Mouse (Mus musculus) testis, adult 2 months (tissue): ENCODE data around the gene Arpc1b. TPM values are rescaled to one million over a fixed set of nuclear protein-coding genes. Genes with fewer than 3 reads are reported as not detected.
"Not testable (repeated sequence)": the region's sequence is repeated elsewhere in the genome, so short reads cannot be mapped to it uniquely, and the experiment has no call there.

Experiments used
- H3K27ac ChIP-seq: fragments of 200-500 bp; 2 replicates; pipeline ENCODE4 v1.5.1; 2012; ENCODE audit warnings: low read depth, low read length; ENCODE audit not compliant: control insufficient read depth, insufficient read depth
- H3K27me3 ChIP-seq: fragments of 200-500 bp; 2 replicates; pipeline ENCODE4 v1.6.1; 2012; ENCODE audit warnings: mild to moderate bottlenecking, low read length, moderate library complexity; ENCODE audit not compliant: control insufficient read depth, insufficient read depth
- H3K36me3 ChIP-seq: fragments of 200-500 bp; 2 replicates; pipeline ENCODE4 v1.6.1; 2012; ENCODE audit warnings: mild to moderate bottlenecking, low read length; ENCODE audit not compliant: control insufficient read depth, insufficient read depth
- H3K4me1 ChIP-seq: fragments of 200-500 bp; 2 replicates; pipeline ENCODE4 v1.6.1; 2012; ENCODE audit warnings: low read length; ENCODE audit not compliant: control insufficient read depth, insufficient read depth
- H3K4me3 ChIP-seq: fragments of 200-500 bp; 2 replicates; pipeline ENCODE4 v1.5.1; 2012; ENCODE audit warnings: low read depth, mild to moderate bottlenecking, low read length, moderate library complexity, mixed read lengths; ENCODE audit not compliant: control insufficient read depth
- CTCF ChIP-seq: fragments of 200-500 bp; IDR thresholded peaks from 2 replicates; pipeline ENCODE4 v1.5.1; 2012; ENCODE audit warnings: low read depth, mild to moderate bottlenecking, inconsistent platforms, low read length, moderate library complexity; ENCODE audit not compliant: control insufficient read depth, insufficient read depth, insufficient replicate concordance
- POLR2A ChIP-seq: fragments of 200-500 bp; IDR thresholded peaks from 2 replicates; pipeline ENCODE4 v1.6.1; 2012; ENCODE audit warnings: low read depth, mild to moderate bottlenecking, inconsistent platforms, low read length, moderate library complexity; ENCODE audit not compliant: control insufficient read depth
- polyA plus RNA-seq: library from polyadenylated mRNA; depleted of rRNA; stranded (reverse); fragments of >200 nt; gene quantifications from 2 replicates; pipeline ENCODE4 v1.2.3, GENCODE M21; 2012; rRNA removed

Gene Arpc1b
- polyA plus RNA-seq: 65.6 and 71.7 TPM in 2 replicates

DNA sequence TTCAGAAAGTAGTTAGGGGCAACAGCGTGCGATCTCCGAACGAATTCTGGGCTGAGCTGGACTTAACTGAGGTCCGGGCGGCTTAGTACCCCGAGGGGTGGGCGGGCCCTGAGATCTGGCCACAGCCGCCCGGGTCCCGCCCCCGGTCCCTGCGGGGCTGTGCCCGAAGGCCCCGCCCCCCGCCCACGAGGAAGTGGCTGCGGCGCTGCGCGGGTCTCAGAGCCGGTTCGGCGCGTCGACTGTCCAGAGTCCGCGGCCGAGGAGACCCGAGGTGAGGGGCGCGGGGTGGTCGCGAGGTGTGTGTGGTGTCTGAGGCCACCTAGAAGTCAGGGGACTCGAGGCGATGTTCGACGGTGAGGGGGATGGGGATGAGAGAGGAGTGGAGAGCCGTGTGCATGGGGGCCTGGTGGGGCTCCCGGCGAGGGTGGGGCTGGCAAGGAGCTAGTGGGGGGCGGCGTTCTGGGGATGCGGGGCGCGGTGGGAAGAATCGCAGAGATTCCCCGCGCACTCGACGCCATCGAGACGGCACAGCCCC is at the start of gene Arpc1b:
Gene Arpc1b (plus strand): TSS at position 145 of the 535 bp plus-strand sequence.
- Histone ChIP-seq H3K27me3 (no peaks in the 10 kb centered on the region), H3K4me3 (peak within 1 kb of the TSS; percentile 87), H3K4me1 (peaks cover 12% of the 10 kb centered on the region), H3K27ac (peak within 1 kb of the TSS; percentile 77), H3K36me3 (no peaks in the 10 kb centered on the region)
- TF ChIP-seq CTCF: no peak
- 0 out of 2 replicates have a peak, but pooled peaks have one; percentile 36 for TF ChIP-seq POLR2A

- H3K27me3 ChIP-seq: no peaks in the 10 kb centered on the region
- no peaks in the 10 kb centered on the region for H3K4me1 ChIP-seq
- H3K27ac ChIP-seq: no peak overlapping the region
- H3K36me3 ChIP-seq: no peaks in the 10 kb centered on the region
- no peak overlapping the region for H3K4me3 ChIP-seq
- TF ChIP-seq CTCF: no peak
- TF ChIP-seq POLR2A: no peak
These were observed 49.2 kb upstream of the Arpc1b start for GRCm38 (mm10) chr5:145064765-145065340.

GRCm38 (mm10) chr5:145068863-145069262 is 45.2 kb upstream of the Arpc1b start:
- TF ChIP-seq POLR2A (no peak), CTCF (no peak)
- H3K27ac ChIP-seq: no peak overlapping the region
- no peak overlapping the region for H3K4me3 ChIP-seq
- H3K36me3 ChIP-seq: no peaks in the 10 kb centered on the region
- H3K27me3 ChIP-seq: no peaks in the 10 kb centered on the region
- H3K4me1 ChIP-seq: no peaks in the 10 kb centered on the region

- Histone ChIP-seq H3K4me1 (no peaks in the 10 kb centered on the region), H3K27ac (no peak overlapping the region), H3K4me3 (no peak overlapping the region), H3K27me3 (no peaks in the 10 kb centered on the region), H3K36me3 (no peaks in the 10 kb centered on the region)
- TF ChIP-seq CTCF (peak; percentile 69; the same call in 1 of the 2 replicates), POLR2A (no peak)
These were observed 44.3 kb upstream of the Arpc1b start for GRCm38 (mm10) chr5:145069707-145070106.

GRCm38 (mm10) chr5:145071342-145071741 is 42.7 kb upstream of the Arpc1b start:
- peak overlapping the region; percentile 50 for H3K4me3 ChIP-seq

DNA sequence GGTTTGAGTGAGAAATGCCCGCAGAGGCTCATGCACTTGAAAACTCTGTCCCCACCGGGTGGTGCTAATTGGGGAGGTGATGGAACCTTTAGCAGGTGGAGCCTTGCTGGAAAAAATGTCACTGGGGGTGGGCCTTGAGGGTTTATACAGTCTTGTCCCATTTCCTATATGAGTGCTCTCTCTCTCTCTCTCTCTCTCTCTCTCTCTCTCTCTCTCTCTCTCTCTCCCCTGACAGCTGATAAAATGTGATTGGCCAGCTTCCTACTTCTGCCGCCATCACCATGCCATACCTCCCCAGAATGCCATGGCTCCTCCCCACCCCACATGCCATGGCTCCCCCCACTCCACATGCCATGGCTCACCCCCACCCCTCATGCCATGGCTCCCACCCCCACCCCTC is 38.9 kb upstream of the Arpc1b start:
- Histone ChIP-seq H3K27me3 (no peaks in the 10 kb centered on the region), H3K4me1 (no peaks in the 10 kb centered on the region), H3K36me3 (no peaks in the 10 kb centered on the region), H3K4me3 (no peak overlapping the region), H3K27ac (no peak overlapping the region)
- no peak for TF ChIP-seq POLR2A
- no peak for TF ChIP-seq CTCF

More at GRCm38 (mm10) chr5:145071342-145071741, 42.7 kb upstream of the Arpc1b start:
- no peaks in the 10 kb centered on the region for H3K4me1 ChIP-seq
- TF ChIP-seq CTCF: peak; percentile 67; the same call in 1 of the 2 replicates
- no peak for TF ChIP-seq POLR2A
- H3K36me3 ChIP-seq: no peaks in the 10 kb centered on the region
- no peaks in the 10 kb centered on the region for H3K27me3 ChIP-seq
- H3K27ac ChIP-seq: no peak overlapping the region

DNA sequence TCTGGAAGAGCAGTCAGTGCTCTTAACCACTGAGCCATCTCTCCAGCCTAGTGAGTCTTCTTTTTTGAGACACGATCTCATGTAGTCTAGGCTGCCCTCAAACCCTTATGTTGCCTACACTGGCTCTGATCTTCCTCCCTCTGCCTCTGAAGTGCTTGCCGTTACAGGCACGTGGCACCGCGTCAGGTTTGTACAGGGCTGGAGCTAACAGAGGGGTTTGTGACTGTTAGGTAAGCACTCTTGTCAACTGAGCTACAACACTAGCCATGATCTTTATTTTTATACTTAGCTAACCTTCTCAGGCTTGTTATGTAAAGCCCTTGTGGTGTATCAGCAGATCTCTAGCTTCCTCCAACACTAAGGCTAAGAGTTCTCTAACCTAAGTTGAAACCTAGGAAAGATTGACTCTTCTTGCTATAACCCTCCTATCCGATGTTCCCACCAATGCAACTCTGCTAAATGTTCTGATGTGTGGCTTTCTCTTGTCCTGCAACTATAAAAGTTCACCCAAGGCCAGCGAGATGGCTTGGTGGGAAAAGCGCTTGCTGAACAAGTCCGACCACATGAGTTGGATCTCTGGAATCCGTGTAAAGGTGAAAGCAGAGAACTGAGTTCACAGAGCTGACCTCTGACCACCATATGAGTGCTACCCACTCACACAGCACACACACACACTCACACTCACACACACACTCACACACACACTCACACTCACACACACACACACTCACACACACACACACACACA is 32.0 kb upstream of the Arpc1b start:
- Histone ChIP-seq H3K27ac (no peak overlapping the region), H3K27me3 (no peaks in the 10 kb centered on the region), H3K36me3 (no peaks in the 10 kb centered on the region), H3K4me1 (peaks cover 3% of the 10 kb centered on the region), H3K4me3 (no peak overlapping the region; the same call in 1 of the 2 replicates)
- TF ChIP-seq CTCF: no peak
- TF ChIP-seq POLR2A: no peak

DNA sequence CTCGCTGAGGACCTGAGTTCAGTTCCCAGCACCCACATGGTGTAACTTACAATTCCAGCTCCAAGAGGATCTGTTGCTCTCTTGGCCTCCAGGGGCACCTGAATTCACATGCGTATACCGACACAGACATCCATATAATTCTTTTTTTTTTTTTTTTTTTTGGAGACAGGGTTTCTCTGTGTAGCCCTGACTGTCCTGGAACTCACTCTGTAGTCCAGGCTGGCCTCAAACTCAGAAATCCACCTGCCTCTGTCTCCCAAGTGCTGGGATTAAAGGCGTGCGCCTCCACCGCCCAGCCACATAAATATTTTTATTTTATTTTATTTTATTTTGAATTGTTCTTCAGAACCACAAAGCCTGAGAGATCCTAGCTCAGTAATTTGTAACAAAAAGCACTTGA is 30.8 kb upstream of the Arpc1b start:
- peak overlapping the region; percentile 99 for H3K4me3 ChIP-seq
- not testable (repeated sequence) for H3K27me3 ChIP-seq, H3K4me1 ChIP-seq, H3K36me3 ChIP-seq
- H3K27ac ChIP-seq: peak overlapping the region; percentile 96
